Comparison of ENCODE assay signal across 8 mouse cellular contexts in genomic region chr13:101691669-101692068, GRCm38 (mm10).
DNase-seq lines count a peak whose midpoint lies in the region; ATAC-seq and TF ChIP-seq lines count a peak whose summit lies in the region.

No protein-coding gene starts in this region.

- no peak for ATAC-seq in embryonic facial prominence, embryonic 15.5 days (ENCODE audit: insufficient number of reproducible peaks, low FRiP score, low TSS enrichment, low read depth)
- no peak for ATAC-seq in intestine, embryonic 16.5 days
- no peak for ATAC-seq in granulocyte monocyte progenitor cell, adult 5-6 weeks (replicated peaks; ENCODE audit: poor library complexity, severe bottlenecking)
- no peak for ATAC-seq in erythroid progenitor cell, adult 5-6 weeks (replicated peaks; ENCODE audit: low FRiP score, poor library complexity, severe bottlenecking)

- WGBS in liver, adult 2 months = 42% methylated on average over 6 of the region's 6 CpGs
- WGBS in embryonic facial prominence, embryonic 15.5 days = 47% methylated on average over 6 of the region's 6 CpGs
- 62% methylated on average over 6 of the region's 6 CpGs for WGBS in intestine, embryonic 16.5 days
- 9% methylated on average over 6 of the region's 6 CpGs for WGBS in olfactory bulb, adult 2 months

- no peaks in the 10 kb centered on the region for H3K27me3 ChIP-seq in liver, adult 2 months (ENCODE audit: control insufficient read depth, insufficient read depth, low read length)
- no peaks in the 10 kb centered on the region for H3K27me3 ChIP-seq in embryonic facial prominence, embryonic 15.5 days
- H3K27me3 ChIP-seq in intestine, embryonic 16.5 days (replicated peaks; ENCODE audit: control insufficient read depth, insufficient read depth, low read length) = no peaks in the 10 kb centered on the region

- peak; percentile 33 for DNase-seq in liver, adult 2 months (ENCODE audit: extremely low read depth, low read depth, low spot score)
- no peak for DNase-seq in liver
- no peak for DNase-seq in gastrocnemius, postnatal 36 days

- no peak overlapping the region for H3K27ac ChIP-seq in liver, adult 2 months (replicated peaks; ENCODE audit: insufficient read depth, low read depth, low read length)
- H3K27ac ChIP-seq in embryonic facial prominence, embryonic 15.5 days (replicated peaks) = peak overlapping the region; percentile 31; the same call in 1 of the 2 replicates
- 0 out of 2 replicates have a peak overlapping the region, but pooled peaks have one; percentile 3 for H3K27ac ChIP-seq in intestine, embryonic 16.5 days (ENCODE audit: low read length)
- peak overlapping the region; percentile 84 for H3K27ac ChIP-seq in olfactory bulb, adult 2 months (ENCODE audit: insufficient read depth, low read depth, low read length)

- peaks cover 31% of the 10 kb centered on the region for H3K4me1 ChIP-seq in liver, adult 2 months (ENCODE audit: control insufficient read depth, insufficient read depth, low read length)
- H3K4me1 ChIP-seq in embryonic facial prominence, embryonic 15.5 days = peaks cover 45% of the 10 kb centered on the region
- peaks cover 13% of the 10 kb centered on the region for H3K4me1 ChIP-seq in intestine, embryonic 16.5 days (ENCODE audit: control insufficient read depth, insufficient read depth, low read length)
- H3K4me1 ChIP-seq in olfactory bulb, adult 2 months (ENCODE audit: control insufficient read depth, insufficient read depth, low read length) = peaks cover 26% of the 10 kb centered on the region

- intact Hi-C loops in gastrocnemius, postnatal 36 days (cut with DNase I) = loop anchor here (5.0 to 10.0 kb wide), 3 partner anchors 179 to 799 kb away; no protein-coding TSS in a partner anchor

- TF ChIP-seq CTCF in liver, adult 2 months (IDR thresholded peaks at IDR 0.05; ENCODE audit: low read depth, low read length) = no peak
- TF ChIP-seq CTCF in olfactory bulb, adult 2 months (IDR thresholded peaks at IDR 0.05; ENCODE audit: insufficient read depth, low read depth, low read length) = no peak

- H3K9me3 ChIP-seq in embryonic facial prominence, embryonic 15.5 days (replicated peaks) = no peaks in the 10 kb centered on the region
- H3K9me3 ChIP-seq in intestine, embryonic 16.5 days (ENCODE audit: control insufficient read depth, low read length) = no peaks in the 10 kb centered on the region

- peaks cover 10% of the 10 kb centered on the region; the same call in 1 of the 2 replicates for H3K79me2 ChIP-seq in liver, adult 2 months (ENCODE audit: control insufficient read depth, insufficient read depth, low read length)

- H3K36me3 ChIP-seq in liver, adult 2 months (ENCODE audit: control insufficient read depth, insufficient read depth, low read length) = peaks cover 26% of the 10 kb centered on the region
- H3K36me3 ChIP-seq in embryonic facial prominence, embryonic 15.5 days = peaks cover 23% of the 10 kb centered on the region
- H3K36me3 ChIP-seq in intestine, embryonic 16.5 days (ENCODE audit: control insufficient read depth, insufficient read depth, low read length) = peaks cover 9% of the 10 kb centered on the region; the same call in 1 of the 2 replicates

- no peak overlapping the region for H3K9ac ChIP-seq in liver, adult 2 months (ENCODE audit: low read depth, low read length)
- no peak overlapping the region for H3K9ac ChIP-seq in embryonic facial prominence, embryonic 15.5 days
- no peak overlapping the region for H3K9ac ChIP-seq in intestine, embryonic 16.5 days (ENCODE audit: low read depth, low read length)

- H3K4me3 ChIP-seq in liver, adult 2 months (ENCODE audit: insufficient read depth, low read depth, low read length) = no peak overlapping the region
- peak overlapping the region; percentile 60 for H3K4me3 ChIP-seq in embryonic facial prominence, embryonic 15.5 days (replicated peaks)
- H3K4me3 ChIP-seq in intestine, embryonic 16.5 days (ENCODE audit: low read length) = no peak overlapping the region; the same call in 1 of the 2 replicates
- no peak overlapping the region for H3K4me3 ChIP-seq in olfactory bulb, adult 2 months (ENCODE audit: insufficient read depth, low read depth, low read length)

- peak overlapping the region; percentile 86 for H3K4me2 ChIP-seq in embryonic facial prominence, embryonic 15.5 days (replicated peaks)
- peak overlapping the region; percentile 16; the same call in 1 of the 2 replicates for H3K4me2 ChIP-seq in intestine, embryonic 16.5 days (ENCODE audit: low read depth, low read length)

- no peak for TF ChIP-seq POLR2A in liver, adult 2 months (IDR thresholded peaks at IDR 0.05; ENCODE audit: extremely low read depth, insufficient read depth, low read length)
- TF ChIP-seq POLR2A in olfactory bulb, adult 2 months (IDR thresholded peaks at IDR 0.05; ENCODE audit: insufficient read depth, low read depth, low read length) = no peak
